Mouse (Mus musculus): ENCODE measurements around the gene Dst.

DNA sequence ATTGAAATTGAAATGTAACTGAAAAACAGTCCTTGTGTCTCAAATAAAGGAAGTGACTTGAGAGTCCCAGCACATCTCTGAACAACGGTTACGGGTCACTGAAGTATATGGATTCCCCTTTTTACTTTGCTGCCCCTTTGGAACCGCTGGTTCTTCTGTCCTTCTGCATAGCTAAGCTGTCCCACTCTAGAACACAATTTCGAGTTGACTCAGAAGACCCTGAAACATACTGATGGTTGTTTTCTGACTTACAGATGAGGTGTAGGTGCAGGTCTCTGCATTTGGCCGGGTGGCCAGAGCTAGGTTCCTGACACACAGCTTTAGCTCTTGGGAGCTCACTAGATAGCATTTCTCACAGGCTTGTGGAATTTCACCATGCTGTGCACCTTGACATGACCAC lies 244.7 kb downstream of the Dst start:
- TF ChIP-seq CTCF (IDR thresholded peaks at IDR 0.05; ENCODE audit: insufficient read depth, low read depth, low read length), result no peak
- no peak for TF ChIP-seq POLR2A (IDR thresholded peaks at IDR 0.05; ENCODE audit: insufficient read depth, low read depth, low read length)
